ENCODE assay signal across 8 mouse cellular contexts in the genomic region with DNA sequence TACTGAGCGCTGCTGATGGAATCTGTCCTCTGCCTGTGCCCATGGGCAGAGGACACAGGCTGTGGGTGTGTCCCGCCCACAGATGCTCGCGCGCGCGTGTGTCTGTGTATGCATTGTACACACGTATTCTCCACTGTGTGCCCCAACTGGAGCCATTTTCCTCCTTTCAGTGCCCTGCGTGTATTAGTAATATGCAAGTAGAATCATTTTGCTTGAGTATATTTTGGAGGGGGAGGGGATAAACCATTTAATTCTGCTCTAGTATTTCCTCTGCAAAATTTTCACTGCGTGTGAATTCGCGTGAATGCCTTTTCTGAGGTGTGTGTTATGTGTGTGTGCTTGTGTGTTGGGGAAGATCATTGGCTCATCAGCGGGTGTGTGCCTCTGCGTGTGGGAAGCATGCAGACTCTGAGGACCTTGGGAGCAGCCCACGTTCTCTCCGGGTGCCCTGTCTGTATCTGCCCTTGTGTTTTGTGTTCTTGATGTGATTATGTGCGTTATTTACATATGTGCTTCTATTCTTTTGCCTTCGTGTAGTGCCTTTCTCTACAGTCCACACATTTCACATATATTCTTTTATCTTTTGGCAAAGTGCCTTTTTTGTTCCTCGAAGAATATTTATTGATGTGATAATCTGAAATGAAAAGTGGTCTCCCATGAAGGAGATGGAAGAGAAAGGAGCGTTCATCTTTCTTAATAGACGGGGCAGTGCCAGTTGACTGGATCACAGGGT.
DNase-seq lines count a peak whose midpoint lies in the region.

No protein-coding gene starts in this region.

- 2% methylated on average over 21 of the region's 21 CpGs for WGBS in hindbrain, embryonic 10.5 days

- peaks cover 61% of the 10 kb centered on the region for H3K4me1 ChIP-seq in hindbrain, embryonic 10.5 days (replicated peaks)

- peak overlapping the region; percentile 93 for H3K27ac ChIP-seq in hindbrain, embryonic 10.5 days

- H3K27me3 ChIP-seq in hindbrain, embryonic 10.5 days (ENCODE audit: insufficient read depth, poor library complexity, severe bottlenecking), result peaks cover 69% of the 10 kb centered on the region

- no peaks in the 10 kb centered on the region for H3K9me3 ChIP-seq in hindbrain, embryonic 10.5 days

- H3K36me3 ChIP-seq in hindbrain, embryonic 10.5 days, result no peaks in the 10 kb centered on the region

- H3K4me3 ChIP-seq in hindbrain, embryonic 10.5 days, result peak overlapping the region; percentile 56

- DNase-seq in thymus, postnatal 14 days, result peak; percentile 20
- DNase-seq in thymus, postnatal 0 days (ENCODE audit: low spot score), result no peak
- peak; percentile 39 for DNase-seq in embryo, embryonic 10 days (ENCODE audit: low spot score)
- DNase-seq in hindbrain, embryonic 10.5 days (ENCODE audit: low spot score), result peak; percentile 40
- peak; percentile 62 for DNase-seq in left cerebral cortex, adult 11 months (ENCODE audit: low spot score)
- peak; percentile 43 for DNase-seq in neural tube, embryonic 10.5 days (ENCODE audit: extremely low spot score, low spot score)
- DNase-seq in MN1 (ENCODE audit: low spot score), result no peak
- no peak for DNase-seq in spleen, postnatal 14 days (ENCODE audit: low spot score in 2 of 2)

Comparison
In these comparisons a context has a peak if more than half of its experiments do, and no peak if none do; other contexts are left out.
1. DNase-seq: peak in thymus, postnatal 14 days (single experiment), embryo, embryonic 10 days (single experiment), hindbrain, embryonic 10.5 days (single experiment), left cerebral cortex, adult 11 months (single experiment) and neural tube, embryonic 10.5 days (single experiment); none in thymus, postnatal 0 days (single experiment), MN1 (single experiment) and spleen, postnatal 14 days (0 of 2).